Mouse (Mus musculus) cerebellum, adult 11 months (tissue): ENCODE measurements around the gene Lmbrd1.
A peak's percentile ranks its signal among the peaks of the same experiment; 100 is the strongest.
"Not testable (repeated sequence)": the region's sequence is repeated elsewhere in the genome, so short reads cannot be mapped to it uniquely, and the experiment has no call there.

Experiments
- DNase-seq: peaks from one replicate; pipeline ENCODE4 v3.0.0; 2022

The Lmbrd1 gene

GRCm38 (mm10) chr1:24678205-24678917 is at the start of gene Lmbrd1:
TSS of gene Lmbrd1 (plus strand) at chr1:24678630.
- DNase-seq: peak; percentile 95

- peak; percentile 19 for DNase-seq
Measured at GRCm38 (mm10) chr1:24633553-24634132, 44.8 kb upstream of the Lmbrd1 start.

DNA sequence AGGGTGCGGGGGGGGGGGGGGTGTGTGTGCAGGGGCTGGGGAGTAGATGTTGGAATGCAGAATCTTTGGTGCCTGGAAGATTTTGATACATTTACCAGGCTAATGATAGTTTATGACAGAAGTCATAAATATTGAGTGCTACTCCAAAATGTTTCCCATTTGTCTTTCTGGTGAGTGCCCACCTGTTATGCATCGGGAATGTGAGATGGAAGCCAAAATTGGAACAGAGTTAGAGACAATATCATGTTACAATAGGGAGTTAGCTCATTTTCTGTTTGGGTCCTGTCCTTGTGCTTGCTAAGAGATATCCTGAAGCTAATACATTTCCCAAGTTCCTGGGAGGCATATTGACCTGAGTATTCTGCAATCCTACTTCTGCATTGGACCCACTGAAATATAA is 28.3 kb upstream of the Lmbrd1 start:
- DNase-seq: no peak

DNA sequence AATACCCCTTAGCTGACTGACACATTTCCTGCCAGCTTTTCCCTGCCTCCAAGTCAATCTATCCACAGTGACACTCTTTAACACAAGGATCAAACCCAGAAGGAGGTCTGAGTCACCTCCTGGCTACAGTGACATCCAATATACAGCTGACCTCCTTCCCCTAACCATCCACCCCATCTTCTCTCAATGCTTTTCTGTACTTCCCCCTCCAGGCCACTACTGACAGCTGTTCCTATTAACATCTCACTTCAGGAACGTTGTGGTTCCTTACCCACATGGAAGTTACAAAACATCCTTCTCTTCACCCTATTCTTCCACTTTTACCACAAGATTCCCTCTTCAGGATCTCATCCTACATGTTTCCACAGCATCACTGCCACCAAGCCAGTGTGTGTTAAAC is 18.5 kb upstream of the Lmbrd1 start:
- DNase-seq: no peak

DNA sequence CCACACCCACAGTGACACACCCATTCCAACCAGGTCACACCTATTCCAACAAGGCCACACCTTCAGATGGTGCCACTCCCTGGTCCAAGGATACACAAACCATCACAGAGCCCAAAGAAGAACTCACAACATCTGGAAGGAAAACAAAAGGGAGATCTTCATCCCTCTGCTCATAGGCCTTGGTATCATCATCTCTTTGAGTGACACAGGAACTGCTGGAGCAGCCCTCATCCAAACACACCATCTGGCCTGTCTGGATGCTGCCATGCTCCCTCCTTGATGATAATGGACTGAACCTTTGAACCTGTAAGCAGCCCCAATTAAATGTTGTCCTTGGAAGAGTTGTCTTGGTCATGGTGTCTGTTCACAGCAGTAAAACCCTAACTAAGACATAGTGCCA is 17.8 kb upstream of the Lmbrd1 start:
- DNase-seq: not testable (repeated sequence)

- DNase-seq: peak; percentile 89
Measured at GRCm38 (mm10) chr1:24661551-24661950, 16.9 kb upstream of the Lmbrd1 start.

DNA sequence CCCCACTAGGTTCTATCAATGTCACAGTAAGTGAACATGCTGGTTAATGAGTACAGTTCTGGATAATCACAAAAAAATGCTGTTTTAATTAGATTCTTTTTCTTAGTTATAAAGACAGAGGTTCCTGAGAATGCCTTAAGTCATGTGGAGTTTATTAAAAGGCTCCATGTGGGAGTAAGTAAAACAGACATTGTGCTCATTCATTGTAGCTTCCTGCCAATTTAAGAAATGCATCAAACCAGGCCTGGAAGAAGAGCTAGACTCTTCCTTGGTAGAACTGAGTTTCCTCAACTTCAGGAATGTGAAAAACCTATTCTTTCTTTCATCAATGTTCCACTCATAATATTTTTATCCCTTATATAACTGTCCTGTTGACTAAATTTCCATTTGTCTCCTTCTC is 14.3 kb upstream of the Lmbrd1 start:
- DNase-seq: no peak

DNA sequence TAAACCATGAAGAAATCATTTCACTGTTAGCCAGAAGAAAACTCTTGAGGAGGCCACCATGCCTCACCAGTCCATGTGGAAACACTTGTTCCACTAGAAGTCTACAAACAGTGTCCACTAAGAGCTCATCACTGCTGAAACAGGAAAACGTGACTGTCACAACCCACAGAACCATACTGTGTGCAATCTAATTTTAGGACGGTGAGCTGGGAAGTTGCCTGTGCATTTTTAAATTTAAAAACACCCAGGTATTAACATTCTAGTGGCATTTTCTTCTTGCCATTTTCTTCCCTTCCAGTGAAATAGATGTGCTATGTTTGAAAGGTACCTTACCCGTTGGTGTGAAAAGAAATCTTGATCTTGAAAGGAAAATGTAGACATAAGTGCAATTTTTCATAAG is 5.2 kb upstream of the Lmbrd1 start:
- no peak for DNase-seq

DNA sequence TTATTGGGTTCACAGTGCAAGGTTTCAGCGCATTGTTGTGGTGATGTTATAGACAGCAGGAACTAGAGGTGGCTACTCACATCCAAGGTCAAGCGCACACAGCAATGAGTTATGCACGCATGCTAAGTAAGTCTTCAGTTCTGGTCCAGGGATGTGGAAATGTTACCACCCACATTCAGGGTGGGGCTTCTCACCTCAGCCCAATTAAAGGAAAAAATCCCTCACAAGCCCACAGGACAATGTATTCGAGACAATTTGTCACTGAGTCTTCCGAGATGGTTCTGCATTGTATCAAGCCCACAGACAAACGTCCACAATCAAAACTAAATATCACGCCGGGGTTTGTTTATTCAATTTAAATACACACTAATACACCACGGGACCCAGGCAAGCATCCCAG is 724 bp upstream of the Lmbrd1 start:
- DNase-seq: peak; percentile 52

GRCm38 (mm10) chr1:24679071-24679470 is 641 bp downstream of the Lmbrd1 start:
- no peak for DNase-seq

- DNase-seq: no peak
Measured at GRCm38 (mm10) chr1:24680991-24681390, 2.6 kb downstream of the Lmbrd1 start.

- DNase-seq: no peak
Measured at GRCm38 (mm10) chr1:24681946-24682345, 3.5 kb downstream of the Lmbrd1 start.

GRCm38 (mm10) chr1:24683947-24684346 is 5.5 kb downstream of the Lmbrd1 start:
- no peak for DNase-seq

- no peak for DNase-seq
Measured at GRCm38 (mm10) chr1:24685606-24686005, 7.2 kb downstream of the Lmbrd1 start.

DNA sequence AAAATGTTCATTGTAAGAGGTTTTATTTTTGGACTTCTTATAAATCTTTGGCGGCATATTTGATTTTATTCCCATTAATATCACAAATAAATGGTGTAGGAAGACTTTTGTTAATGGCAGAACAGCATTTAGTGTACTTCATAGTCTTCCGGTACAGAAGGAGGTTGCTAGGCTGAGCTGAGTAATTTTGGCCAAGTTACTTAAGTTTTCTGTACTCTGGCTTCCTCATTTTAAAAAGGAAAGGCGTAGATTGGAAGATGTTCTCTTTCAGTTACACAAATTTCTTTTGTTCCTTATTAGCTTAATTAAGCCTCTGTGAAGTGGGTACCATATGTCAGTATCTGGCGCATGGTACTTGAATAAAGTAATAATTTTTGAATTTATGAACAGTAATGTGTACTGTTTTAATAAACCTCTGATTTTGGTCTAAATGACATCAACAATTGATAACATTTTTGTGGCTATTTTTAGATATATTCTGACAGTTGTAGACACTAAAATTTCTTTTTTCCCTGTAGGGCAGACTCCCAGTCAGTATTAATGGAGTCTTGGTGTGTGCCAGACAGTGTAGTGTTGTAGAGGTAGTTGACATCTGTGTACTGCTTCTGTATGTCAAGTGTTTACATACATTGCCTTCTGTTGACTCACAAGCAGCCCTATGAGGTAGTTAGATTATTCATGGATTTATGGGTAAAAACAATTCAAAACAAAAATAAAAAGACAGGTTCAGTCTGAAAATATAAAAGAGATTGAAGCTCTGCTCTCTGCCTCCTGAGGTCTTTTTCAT is 8.0 kb downstream of the Lmbrd1 start:
- no peak for DNase-seq

- no peak for DNase-seq
Measured at GRCm38 (mm10) chr1:24697677-24698076, 19.2 kb downstream of the Lmbrd1 start.

DNA sequence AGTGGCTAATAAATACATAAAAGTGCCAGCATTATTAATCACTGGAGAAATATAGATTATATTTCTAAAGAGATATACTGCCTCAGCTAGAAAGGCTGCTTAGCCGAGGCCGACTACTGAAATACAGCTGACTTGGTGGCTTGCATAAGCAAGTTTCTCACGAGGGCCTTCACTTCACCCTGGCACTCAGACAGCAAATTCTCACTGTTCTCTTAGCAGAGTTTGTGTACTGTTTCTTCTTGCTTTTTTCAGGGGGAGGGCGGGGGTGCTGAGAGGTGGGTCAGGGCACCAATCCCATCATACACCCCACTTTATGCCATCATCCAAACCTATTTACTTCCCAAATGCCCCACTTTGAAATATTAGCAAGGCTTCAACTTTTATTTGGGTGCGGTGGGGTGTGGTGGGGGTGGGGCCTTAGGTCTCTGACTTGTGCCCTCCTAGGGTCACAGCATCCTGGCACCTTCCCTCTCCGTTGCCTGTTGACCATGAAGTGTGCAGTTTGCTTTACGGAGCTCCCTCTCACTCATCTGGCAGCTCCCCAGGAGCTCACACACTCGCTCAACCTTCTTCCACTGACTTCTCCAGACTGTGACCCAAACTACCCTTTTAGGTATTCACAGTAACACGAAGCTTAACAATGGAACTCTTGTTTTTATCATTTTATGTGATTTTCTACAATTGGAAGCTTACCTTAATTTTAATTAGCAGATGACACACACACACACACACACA is 19.9 kb downstream of the Lmbrd1 start:
- DNase-seq: no peak

DNA sequence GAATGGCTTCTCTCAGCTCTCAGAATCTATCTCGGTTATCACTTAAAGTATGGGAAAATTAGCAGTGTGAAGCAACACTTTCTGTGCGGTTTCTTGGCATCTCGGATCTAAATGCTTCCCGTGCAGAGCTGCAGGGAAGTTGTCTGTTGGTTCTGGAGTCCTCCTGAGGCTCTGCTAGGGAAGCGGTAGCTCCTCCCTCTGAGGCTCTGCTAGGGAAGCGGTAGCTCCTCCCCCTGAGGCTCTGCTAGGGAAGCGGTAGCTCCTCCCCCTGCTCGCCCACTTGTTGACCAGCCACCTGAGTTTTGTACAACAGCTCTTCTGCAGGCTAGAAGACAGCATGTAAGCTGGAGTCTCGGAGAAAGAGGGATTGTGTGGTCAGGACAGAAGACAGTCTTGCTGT is 20.9 kb downstream of the Lmbrd1 start:
- no peak for DNase-seq

GRCm38 (mm10) chr1:24700241-24700640 is 21.8 kb downstream of the Lmbrd1 start:
- DNase-seq: no peak

GRCm38 (mm10) chr1:24703821-24704220 is 25.4 kb downstream of the Lmbrd1 start:
- no peak for DNase-seq

DNA sequence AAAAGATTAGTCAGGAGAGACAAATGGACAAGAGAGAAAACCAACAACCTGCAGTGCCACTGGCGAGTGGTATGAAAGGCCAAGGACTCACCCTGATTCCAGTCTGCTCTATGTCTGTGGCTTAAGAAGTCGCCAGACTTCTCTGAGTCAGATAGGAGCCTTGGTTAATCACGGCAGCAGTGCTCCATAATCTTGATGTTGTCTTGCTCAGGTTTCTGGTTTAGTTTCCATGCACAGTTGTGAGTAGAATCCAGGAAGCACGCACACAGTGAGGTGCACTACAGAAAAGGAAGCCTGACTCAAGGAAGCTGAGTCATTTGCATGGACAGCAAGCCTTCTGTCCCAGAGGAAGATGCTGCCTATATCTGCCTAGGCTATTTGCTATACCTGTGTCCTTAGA is 37.9 kb downstream of the Lmbrd1 start:
- no peak for DNase-seq

DNA sequence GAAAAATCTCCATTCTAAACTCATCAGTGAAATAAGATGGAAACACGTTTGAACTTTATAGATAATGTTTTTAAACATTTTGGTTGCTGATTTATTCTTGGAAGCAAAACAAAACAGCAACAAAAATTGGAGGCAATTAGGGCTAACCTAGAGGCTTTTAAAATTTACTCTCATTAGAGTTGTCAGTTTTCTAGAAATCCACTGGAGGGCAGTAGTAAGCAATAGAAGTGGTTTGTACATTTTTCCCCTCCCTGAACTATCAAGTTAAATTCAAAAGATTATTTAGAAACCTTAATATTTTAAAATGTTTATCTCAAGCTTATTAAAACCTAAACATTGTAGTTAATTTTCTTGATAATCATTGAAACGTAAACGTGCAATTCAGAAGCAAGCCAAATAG is 41.2 kb downstream of the Lmbrd1 start:
- DNase-seq: no peak

- DNase-seq: no peak
Measured at GRCm38 (mm10) chr1:24720209-24720608, 41.8 kb downstream of the Lmbrd1 start.
